Mouse (Mus musculus) kidney, adult 2 months (tissue): ENCODE measurements around the gene Sstr2. TPM values are rescaled to one million over a fixed set of nuclear protein-coding genes. Genes with fewer than 3 reads are reported as not detected.

ENCODE experiments used
- DNase-seq: peaks from one replicate; pipeline ENCODE4 v3.0.0; 2021
- H3K27ac ChIP-seq: fragments of 200-500 bp; 2 replicates; pipeline ENCODE4 v1.5.1; 2012; ENCODE audit warnings: low read depth, low read length, control low read depth, inconsistent platforms; ENCODE audit not compliant: insufficient read depth
- H3K27me3 ChIP-seq: fragments of 200-500 bp; replicated peaks from 2 replicates; pipeline ENCODE4 v1.6.1; 2012; ENCODE audit warnings: mild to moderate bottlenecking, moderate library complexity, low read length, inconsistent platforms; ENCODE audit not compliant: control insufficient read depth, insufficient read depth
- H3K36me3 ChIP-seq: fragments of 200-500 bp; 2 replicates; pipeline ENCODE4 v1.6.1; 2012; ENCODE audit warnings: mild to moderate bottlenecking, moderate library complexity, low read length, inconsistent platforms; ENCODE audit not compliant: control insufficient read depth, insufficient read depth
- H3K4me1 ChIP-seq: fragments of 200-500 bp; 2 replicates; pipeline ENCODE4 v1.6.1; 2011; ENCODE audit warnings: low read length; ENCODE audit not compliant: control insufficient read depth, insufficient read depth
- H3K4me3 ChIP-seq: fragments of 200-500 bp; 2 replicates; pipeline ENCODE4 v1.5.1; 2011; ENCODE audit warnings: mild to moderate bottlenecking, low read depth, low read length, control low read depth; ENCODE audit not compliant: insufficient read depth
- CTCF ChIP-seq: fragments of 200-500 bp; conservative IDR thresholded peaks from 2 replicates; pipeline ENCODE4 v1.5.1; 2011; ENCODE audit warnings: low read depth, mild to moderate bottlenecking, control low read depth, low read length, moderate library complexity, mixed read lengths; ENCODE audit not compliant: insufficient read depth, insufficient read length
- POLR2A ChIP-seq: fragments of 200-500 bp; IDR thresholded peaks from one replicate; pipeline ENCODE4 v1.6.1; 2011; ENCODE audit warnings: low read depth, low read length, control low read depth
- WGBS: fragments of 180-500 bp; shearing (Covaris S2); methylation state at CpG from one replicate; pipeline ENCODE4 v1.1.7; 2018; 5-methylcytosine and 5-hydroxymethylcytosine counted together
- polyA plus RNA-seq: library from polyadenylated mRNA; depleted of rRNA; stranded (reverse); fragments of >200 nt; gene quantifications from 2 replicates; pipeline ENCODE4 v1.2.3, GENCODE M21; 2012; rRNA removed

The Sstr2 gene
- 0.36 and 0.56 TPM in 2 replicates for polyA plus RNA-seq

DNA sequence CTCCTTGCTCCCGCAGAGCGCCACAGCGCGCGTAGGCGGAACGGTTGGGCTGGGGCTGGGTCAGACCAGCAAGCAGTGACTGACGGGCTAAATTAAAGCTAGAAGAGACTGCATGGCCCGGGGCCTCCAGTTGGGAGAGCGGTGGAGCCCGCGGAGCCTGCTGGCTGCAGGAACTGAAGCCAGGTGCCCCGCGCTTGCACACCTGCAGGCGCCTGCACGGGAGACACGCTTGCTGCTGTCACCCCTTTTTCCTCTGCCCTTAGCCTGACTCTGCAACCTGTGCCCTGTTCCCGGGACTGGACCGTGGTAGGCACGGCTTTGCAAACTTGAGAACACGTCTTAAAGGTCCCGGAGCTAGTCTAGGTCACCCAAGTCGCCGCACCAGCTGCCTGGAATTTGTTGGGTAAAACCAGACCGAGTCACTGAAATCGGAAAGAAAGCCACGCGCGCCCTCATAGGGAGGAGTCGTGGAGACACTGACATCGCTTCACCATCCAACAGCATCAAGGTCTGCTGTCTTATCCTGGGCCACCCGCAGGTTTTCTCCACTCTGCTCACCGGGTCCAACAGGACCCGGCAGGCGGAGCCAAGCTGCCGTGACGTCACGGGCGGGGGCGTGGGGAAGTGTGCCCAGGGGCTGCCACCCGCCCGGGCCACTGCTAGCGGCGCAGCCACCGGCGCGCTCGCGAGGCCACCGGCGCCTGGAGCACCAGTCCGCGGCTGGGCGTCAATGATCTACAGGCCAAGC lies at the start of gene Sstr2:
Sstr2 (plus strand) TSS at position 671 of the 748 bp plus-strand sequence.
- Histone ChIP-seq H3K27ac (no peak within 1 kb of the TSS), H3K27me3 (no peaks in the 10 kb centered on the region), H3K4me1 (0 out of 2 replicates have a peak, but pooled peaks cover 4% of the 10 kb centered on the region), H3K36me3 (no peaks in the 10 kb centered on the region), H3K4me3 (peak within 1 kb of the TSS; percentile 30)
- TF ChIP-seq POLR2A (no peak), CTCF (no peak)
- WGBS = 2% methylated on average over 54 of the region's 54 CpGs
- DNase-seq = peak; percentile 85

DNA sequence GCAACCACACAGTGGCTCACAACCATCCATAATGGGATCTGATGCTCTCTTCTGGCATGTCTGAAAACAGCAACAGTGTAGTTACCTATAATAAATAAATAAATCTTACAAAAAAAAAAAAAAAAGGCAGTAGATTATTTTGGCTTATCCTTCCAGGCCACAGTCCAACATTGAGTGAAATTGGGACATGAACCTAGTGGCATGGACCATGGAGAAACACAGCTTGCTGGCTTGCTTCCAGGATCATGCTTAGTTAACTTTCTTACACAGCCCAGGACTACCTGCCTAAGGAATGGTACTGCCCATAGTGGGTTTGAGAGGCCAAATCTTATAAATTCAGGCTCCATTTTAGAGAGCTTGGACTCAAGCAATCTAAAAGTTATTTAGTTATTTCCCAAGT lies 47.5 kb upstream of the Sstr2 start:
- no peaks in the 10 kb centered on the region for H3K27me3 ChIP-seq
- no peak overlapping the region for H3K27ac ChIP-seq
- no peak overlapping the region for H3K4me3 ChIP-seq
- DNase-seq = no peak
- no peaks in the 10 kb centered on the region for H3K36me3 ChIP-seq
- TF ChIP-seq POLR2A (no peak), CTCF (no peak)
- no peaks in the 10 kb centered on the region for H3K4me1 ChIP-seq

DNA sequence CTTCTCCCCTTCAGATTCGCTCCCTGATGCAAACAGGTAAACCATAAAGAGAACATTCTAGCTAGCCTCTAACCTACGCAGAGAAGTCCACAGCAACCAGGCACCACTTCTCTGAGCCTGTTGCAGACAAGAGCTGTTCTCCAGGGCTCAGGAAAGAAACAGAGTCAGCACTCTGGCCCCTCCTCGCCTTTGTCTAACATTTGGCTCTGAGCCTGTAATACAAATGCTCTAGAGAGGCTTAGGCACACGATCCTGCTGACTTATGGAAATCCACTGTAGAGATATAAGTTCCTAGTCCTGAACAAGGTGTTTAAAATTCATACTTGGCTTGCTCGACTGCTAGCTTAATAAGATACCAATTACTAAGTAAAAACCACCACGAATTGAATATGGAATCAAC lies 46.5 kb upstream of the Sstr2 start:
- no peak for DNase-seq
- H3K4me3 ChIP-seq = no peak overlapping the region
- no peaks in the 10 kb centered on the region for H3K27me3 ChIP-seq
- TF ChIP-seq CTCF = no peak
- no peak for TF ChIP-seq POLR2A
- H3K36me3 ChIP-seq = no peaks in the 10 kb centered on the region
- H3K27ac ChIP-seq = no peak overlapping the region
- 56% methylated on average over 6 of the region's 6 CpGs for WGBS
- no peaks in the 10 kb centered on the region for H3K4me1 ChIP-seq

DNA sequence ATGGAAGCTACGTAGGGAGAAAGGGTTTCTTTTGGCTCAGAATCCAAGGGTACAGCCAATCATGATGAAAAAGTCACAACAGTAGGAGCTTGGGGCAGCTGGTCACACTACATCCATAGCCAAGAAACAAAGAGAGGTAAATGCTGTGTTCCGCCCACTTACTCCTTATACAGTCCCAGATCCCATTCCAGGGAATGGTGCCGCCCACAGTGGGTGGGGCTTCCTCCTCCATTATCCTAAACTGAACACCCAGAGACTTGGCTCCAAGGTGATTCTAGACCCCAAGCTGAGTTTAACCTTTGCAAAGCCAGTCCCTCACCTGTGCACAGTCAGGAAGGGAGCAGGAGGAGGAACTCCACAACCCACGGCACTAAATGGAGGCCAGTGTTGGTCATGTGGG lies 41.9 kb upstream of the Sstr2 start:
- H3K27ac ChIP-seq = no peak overlapping the region
- no peak for TF ChIP-seq POLR2A
- TF ChIP-seq CTCF = no peak
- no peaks in the 10 kb centered on the region for H3K4me1 ChIP-seq
- H3K27me3 ChIP-seq = no peaks in the 10 kb centered on the region
- whole genome bisulfite sequencing = 89% methylated on average over 4 of the region's 4 CpGs
- H3K4me3 ChIP-seq = no peak overlapping the region
- H3K36me3 ChIP-seq = no peaks in the 10 kb centered on the region
- no peak for DNase-seq

DNA sequence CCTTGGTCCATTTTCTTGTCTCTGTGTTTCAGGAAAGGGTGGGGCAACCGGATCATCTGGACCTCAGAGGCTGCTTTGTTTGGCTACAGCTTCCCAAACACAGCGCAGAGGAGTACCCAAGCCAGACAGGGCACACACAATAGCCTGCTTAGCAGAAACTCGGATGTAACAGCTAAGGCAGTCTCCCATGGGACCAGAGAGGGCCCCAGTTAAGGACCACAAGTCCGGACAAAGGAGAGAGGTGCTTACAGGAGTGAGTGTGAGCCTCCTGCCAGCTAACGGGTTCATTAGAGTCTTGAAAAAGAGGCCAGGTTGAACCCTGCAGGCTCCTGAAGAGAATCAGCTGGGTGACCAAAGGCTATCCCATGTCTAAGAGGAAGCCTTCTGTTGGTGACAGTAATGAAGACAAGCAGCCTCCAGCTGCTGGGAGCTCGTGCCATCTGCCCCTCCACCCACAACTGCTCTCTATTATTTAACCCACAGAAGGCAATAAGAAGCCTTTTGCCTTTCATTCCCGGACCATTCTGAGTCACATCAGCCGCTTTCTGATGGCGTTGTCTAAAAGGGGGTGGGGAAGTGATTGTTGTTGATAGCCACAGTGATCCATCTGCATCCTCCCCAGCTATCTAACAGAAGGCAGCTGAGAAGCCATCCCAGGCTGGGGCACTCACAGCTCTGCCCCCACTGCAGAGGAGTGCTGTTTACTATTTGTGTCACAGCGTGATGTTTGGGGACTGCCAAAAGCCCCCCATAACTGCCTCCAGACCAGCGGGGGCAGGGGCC lies 35.1 kb upstream of the Sstr2 start:
- DNase-seq = no peak
- 63% methylated on average over 11 of the region's 11 CpGs for WGBS
- no peak for TF ChIP-seq CTCF

DNA sequence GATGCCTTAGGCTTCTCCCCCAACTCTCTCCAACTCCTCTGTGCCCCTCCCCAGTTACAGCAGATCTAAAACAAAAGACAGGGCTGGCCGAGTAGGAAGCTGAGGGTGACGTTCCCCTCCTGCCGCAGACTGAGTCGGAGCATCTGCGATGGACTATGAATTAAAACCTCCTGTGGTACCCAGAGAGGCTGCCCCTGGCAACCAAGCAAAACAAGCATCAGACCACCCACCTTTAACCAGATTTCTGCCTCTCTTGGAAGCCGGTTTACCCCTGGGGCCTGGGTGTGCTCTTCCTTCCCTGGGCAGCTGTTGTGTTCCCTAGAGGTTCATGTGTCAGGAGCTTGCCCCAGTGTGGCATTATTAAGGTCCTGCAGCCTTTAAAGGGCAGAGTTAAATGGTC lies 32.7 kb upstream of the Sstr2 start:
- no peak for DNase-seq
- no peak for TF ChIP-seq POLR2A
- TF ChIP-seq CTCF = no peak
- 72% methylated on average over 6 of the region's 6 CpGs for WGBS
- no peak overlapping the region for H3K27ac ChIP-seq
- H3K4me3 ChIP-seq = no peak overlapping the region
- no peaks in the 10 kb centered on the region for H3K4me1 ChIP-seq
- H3K27me3 ChIP-seq = no peaks in the 10 kb centered on the region
- no peaks in the 10 kb centered on the region for H3K36me3 ChIP-seq

More for the DNA sequence above, 35.1 kb upstream of the Sstr2 start:
- Histone ChIP-seq H3K4me3 (no peak overlapping the region), H3K27me3 (no peaks in the 10 kb centered on the region), H3K36me3 (no peaks in the 10 kb centered on the region), H3K27ac (no peak overlapping the region), H3K4me1 (no peaks in the 10 kb centered on the region)

DNA sequence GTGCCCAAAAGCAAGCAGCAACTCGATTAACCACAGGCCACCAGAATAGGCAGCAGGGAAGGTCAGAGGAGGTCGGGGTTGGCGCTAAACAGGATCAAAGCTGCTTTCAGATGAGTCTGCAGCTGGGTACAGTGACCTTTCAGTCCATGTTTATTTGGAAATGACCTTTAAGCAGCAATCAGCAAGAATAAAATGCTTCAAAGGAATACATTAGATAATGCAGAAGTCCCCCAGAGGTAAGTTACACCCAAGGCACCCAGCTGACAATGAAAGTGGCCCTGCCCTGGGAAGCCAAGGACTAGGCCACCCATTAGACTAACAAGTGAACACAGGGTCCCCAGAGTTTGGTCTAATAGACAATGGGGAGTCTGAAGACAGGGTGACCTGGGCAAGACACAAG lies 30.2 kb upstream of the Sstr2 start:
- Histone ChIP-seq H3K27me3 (no peaks in the 10 kb centered on the region), H3K36me3 (no peaks in the 10 kb centered on the region), H3K4me3 (no peak overlapping the region), H3K27ac (no peak overlapping the region), H3K4me1 (no peaks in the 10 kb centered on the region)
- no peak for DNase-seq
- 49% methylated on average over 3 of the region's 3 CpGs for WGBS
- no peak for TF ChIP-seq POLR2A
- no peak for TF ChIP-seq CTCF
